Mouse (Mus musculus) CH12.LX (cell line): Measurements from ENCODE around the gene Ccdc51.

Experiments
- CTCF ChIP-seq, 2 experiments: IDR thresholded peaks in 1 of 2; conservative IDR thresholded peaks in 1 of 2; 2 replicates each; pipeline ENCODE4 v1.5.1; 2011 to 2012; ENCODE audit warnings: low read depth in 2 of 2, low read length in 2 of 2, improper control_type of control experiment in 1 of 2, inconsistent platforms in 1 of 2, mild to moderate bottlenecking in 1 of 2, moderate library complexity in 1 of 2
- GABPA ChIP-seq: IDR thresholded peaks from 2 replicates; pipeline ENCODE4 v1.6.1; 2012; ENCODE audit warnings: low read depth, low read length, improper control_type of control experiment, inconsistent platforms; ENCODE audit not compliant: insufficient replicate concordance
- MEF2A ChIP-seq: IDR thresholded peaks from 2 replicates; pipeline ENCODE4 v1.6.1; 2014; ENCODE audit warnings: low read depth, mild to moderate bottlenecking, inconsistent platforms, low read length, improper control_type of control experiment, borderline replicate concordance
- NELFE ChIP-seq: IDR thresholded peaks from 2 replicates; pipeline ENCODE4 v1.6.1; 2011; ENCODE audit warnings: low read depth, low read length, improper control_type of control experiment
- POLR2A ChIP-seq: IDR thresholded peaks from 2 replicates; pipeline ENCODE4 v1.6.1; 2011; ENCODE audit warnings: low read depth, mild to moderate bottlenecking, improper control_type of control experiment, low read length
- SIN3A ChIP-seq: IDR thresholded peaks from 2 replicates; pipeline ENCODE4 v1.6.1; 2012; ENCODE audit warnings: low read length, improper control_type of control experiment, inconsistent platforms
- UBTF ChIP-seq: IDR thresholded peaks from 2 replicates; pipeline ENCODE4 v1.6.1; 2012; ENCODE audit warnings: low read depth, mild to moderate bottlenecking, inconsistent platforms, low read length, improper control_type of control experiment, moderate library complexity
- ZC3H11A ChIP-seq: IDR thresholded peaks from 2 replicates; pipeline ENCODE4 v1.6.1; 2012; ENCODE audit warnings: low read depth, mild to moderate bottlenecking, inconsistent platforms, low read length, improper control_type of control experiment

DNA sequence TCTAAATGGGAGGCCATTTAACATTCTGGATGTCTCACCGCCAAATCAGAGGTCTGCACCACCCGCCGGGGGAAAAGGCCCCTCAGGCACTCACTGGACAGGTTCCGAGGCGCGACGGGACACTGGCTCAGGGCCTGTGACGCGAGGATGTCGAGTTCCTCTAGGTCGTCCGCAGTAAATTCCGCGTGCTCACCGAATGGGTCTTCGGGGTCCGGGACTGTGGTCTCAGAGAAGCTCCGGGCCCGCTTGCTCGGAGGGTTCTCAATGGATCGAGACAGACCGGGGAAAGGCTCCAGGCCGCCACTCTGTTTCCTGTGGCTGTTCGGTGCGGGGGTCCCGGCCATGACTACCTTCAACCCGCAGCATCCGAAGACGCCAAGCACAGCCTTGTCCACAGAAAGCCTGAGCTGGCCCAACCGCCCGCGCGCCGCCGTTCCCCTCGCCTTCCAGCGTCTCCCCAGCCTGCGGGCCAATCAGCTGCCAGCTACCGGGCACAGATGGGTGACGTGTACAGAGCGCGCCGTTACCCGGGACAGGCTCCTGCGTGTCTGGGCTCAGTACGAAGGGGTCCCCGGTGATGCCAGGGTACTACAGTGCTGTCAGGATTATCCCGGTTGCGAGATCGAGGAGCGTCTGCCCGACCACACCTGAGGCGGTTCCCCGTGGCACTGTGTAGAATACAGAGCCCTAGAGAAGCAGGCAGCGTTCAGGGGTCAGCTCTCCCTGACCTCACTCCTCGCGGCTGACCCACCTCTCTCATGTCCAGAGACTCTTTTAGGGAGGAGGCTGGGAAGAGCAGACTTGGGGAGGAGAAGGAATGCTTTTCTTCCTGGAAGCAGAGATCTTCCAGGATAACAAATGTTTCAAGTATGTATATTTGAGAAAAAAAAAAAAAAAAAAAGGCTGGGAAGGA is 8.4 kb upstream of the Ccdc51 start, which contains the start of gene Atrip:
- no peak for TF ChIP-seq CTCF (conservative IDR thresholded peaks at IDR 0.05 in 1 of 2, IDR thresholded peaks at IDR 0.05 in 1 of 2; ENCODE audit: low read depth in 2 of 2, low read length in 2 of 2)
- peak; percentile 93 for TF ChIP-seq NELFE
- no peak; the same call in 1 of the 2 replicates for TF ChIP-seq UBTF
- TF ChIP-seq POLR2A, result peak; percentile 95
- TF ChIP-seq GABPA, result no peak
- TF ChIP-seq ZC3H11A, result no peak
- TF ChIP-seq MEF2A, result no peak
- TF ChIP-seq SIN3A, result peak; percentile 89
